Mouse (Mus musculus) gastrocnemius, postnatal 36 days (tissue): ENCODE measurements around the gene Triobp. TPM values are rescaled to one million over a fixed set of nuclear protein-coding genes. Genes with fewer than 3 reads are reported as not detected.
"Not testable (repeated sequence)": the region's sequence is repeated elsewhere in the genome, so short reads cannot be mapped to it uniquely, and the experiment has no call there.

Experiments
- DNase-seq, 2 experiments: peaks; one replicate each; pipeline ENCODE4 v3.0.0; 2022
- intact Hi-C: fragments of 180-260 bp; cut with DNase I; formaldehyde crosslinking; loops from one replicate; pipeline ENCODE4 v1.15.1; 2025
- total RNA-seq, 2 experiments: library from RNA; stranded (reverse); gene quantifications; 2 replicates each; pipeline ENCODE4 v1.2.3; 2021

Gene Triobp
- total RNA-seq, 2 experiments from 2014 or later, result 35.6 to 42.3 TPM

DNA sequence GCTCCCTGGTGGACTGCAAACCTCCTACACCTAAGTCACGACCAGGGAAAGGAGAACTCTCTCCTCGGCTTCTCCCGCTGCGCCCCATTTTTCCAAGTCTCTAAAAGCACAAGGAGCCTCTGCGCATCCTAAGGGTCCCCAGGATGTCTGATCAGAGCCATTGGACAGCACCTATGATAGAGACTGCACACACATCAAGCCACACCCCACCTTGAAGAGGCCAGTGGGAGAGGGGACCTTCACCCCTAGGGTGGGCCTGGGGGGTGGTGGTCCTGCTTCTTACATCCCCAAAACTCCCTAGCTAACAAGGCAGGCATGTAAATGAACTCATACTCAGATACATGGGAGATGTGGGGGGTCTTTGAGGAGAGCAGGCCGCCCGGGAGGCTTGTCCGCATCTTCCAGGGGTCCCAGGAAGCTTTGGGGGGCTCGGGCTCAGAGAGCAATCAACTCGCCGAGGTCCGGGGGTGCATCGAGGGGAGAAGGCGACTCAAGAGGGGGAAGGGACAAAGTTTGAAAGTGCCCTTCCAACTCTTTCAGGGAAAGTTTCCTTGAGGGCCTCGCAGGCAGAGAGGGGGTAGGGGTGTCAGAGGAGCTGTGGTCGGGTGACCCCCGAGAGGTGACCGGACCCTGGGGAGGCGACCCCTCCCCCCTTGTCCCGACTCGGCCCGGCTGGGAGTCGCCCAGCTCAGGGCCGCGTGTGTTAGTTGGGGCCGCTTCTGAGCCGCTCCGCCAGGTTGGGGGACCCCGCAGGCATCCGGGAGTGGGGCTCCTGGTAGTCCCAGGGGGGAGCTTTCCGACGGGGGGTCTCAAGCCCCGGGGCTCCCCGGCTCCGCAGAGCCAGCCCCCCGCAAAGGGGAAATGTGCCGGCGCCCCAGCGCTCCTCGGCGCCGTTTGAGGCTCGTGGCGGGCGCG lies 80.0 kb downstream of the Triobp start:
- intact Hi-C loops, result loop anchor here (2.0 kb wide), 1 partner anchor 41 kb away; no protein-coding TSS in a partner anchor
- peak in 1 of 2 experiments; percentile 43 for DNase-seq

- intact Hi-C loops, result loop anchor here (2.0 kb wide), 1 partner anchor 41 kb away; no protein-coding TSS in a partner anchor
- peak; percentile 93 to 95 for DNase-seq
Measured at GRCm38 (mm10) chr15:79028237-79028738, 80.8 kb downstream of the Triobp start, which contains the start of gene H1f0. Gene H1f0, plus strand, starts transcription at chr15:79028450.

DNA sequence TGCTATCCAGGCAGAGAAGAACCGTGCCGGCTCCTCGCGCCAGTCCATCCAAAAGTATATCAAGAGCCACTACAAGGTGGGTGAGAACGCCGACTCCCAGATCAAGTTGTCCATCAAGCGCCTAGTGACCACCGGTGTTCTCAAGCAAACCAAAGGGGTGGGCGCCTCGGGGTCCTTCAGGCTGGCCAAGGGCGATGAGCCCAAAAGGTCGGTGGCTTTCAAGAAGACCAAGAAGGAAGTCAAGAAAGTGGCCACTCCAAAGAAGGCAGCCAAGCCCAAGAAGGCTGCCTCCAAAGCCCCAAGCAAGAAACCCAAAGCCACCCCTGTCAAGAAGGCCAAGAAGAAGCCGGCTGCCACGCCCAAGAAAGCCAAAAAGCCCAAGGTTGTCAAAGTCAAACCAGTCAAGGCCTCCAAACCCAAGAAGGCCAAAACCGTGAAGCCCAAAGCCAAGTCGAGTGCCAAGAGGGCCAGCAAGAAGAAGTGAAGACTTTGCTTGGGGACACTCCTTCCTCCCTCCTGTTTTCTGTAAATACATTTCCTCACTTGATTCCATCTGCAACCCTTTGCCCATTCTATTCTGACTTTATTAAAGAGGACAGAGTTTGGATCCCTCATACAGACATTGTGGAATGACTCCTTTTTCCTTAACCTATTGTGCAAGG lies 81.4 kb downstream of the Triobp start:
- intact Hi-C loops, result loop anchor here (2.0 kb wide), 1 partner anchor 42 kb away; no protein-coding TSS in a partner anchor
- no peak for DNase-seq

DNA sequence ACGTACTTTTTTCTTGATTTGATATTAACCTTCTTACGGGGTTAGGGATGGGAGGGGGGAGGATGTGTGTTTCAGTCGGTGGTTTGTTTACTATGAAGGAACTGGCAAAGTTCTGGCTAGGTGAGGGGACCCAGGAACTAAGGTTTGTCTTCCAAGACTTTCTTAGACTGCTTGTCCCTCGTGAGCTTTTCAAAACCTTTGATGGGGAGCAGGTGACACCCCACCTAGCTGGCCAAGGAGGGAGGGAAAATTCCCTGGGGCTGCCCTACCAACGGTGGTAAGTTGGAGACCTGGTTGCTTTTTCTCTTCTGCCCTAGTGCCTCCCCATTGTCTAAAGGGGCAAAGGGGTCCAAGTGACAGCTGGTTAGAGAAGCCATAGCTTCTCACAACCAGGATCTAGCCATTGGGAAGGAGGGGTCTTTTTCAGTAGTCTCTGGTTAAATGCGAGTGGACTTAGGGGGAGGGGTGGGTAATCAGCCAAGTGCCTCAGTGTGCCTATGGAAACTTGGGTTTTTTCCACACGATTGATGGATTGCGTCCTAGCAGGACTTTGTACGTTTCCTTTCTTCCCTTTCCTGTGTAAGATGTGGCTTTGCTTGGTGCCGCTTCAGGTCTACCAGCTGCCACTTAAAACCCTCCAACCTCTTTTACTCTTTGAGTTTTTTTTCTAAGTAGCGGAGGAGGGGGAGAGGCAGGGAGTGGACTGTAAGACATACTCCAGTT lies 82.2 kb downstream of the Triobp start:
- intact Hi-C loops, result loop anchor here (2.0 kb wide), 1 partner anchor 43 kb away; no protein-coding TSS in a partner anchor
- no peak for DNase-seq

DNA sequence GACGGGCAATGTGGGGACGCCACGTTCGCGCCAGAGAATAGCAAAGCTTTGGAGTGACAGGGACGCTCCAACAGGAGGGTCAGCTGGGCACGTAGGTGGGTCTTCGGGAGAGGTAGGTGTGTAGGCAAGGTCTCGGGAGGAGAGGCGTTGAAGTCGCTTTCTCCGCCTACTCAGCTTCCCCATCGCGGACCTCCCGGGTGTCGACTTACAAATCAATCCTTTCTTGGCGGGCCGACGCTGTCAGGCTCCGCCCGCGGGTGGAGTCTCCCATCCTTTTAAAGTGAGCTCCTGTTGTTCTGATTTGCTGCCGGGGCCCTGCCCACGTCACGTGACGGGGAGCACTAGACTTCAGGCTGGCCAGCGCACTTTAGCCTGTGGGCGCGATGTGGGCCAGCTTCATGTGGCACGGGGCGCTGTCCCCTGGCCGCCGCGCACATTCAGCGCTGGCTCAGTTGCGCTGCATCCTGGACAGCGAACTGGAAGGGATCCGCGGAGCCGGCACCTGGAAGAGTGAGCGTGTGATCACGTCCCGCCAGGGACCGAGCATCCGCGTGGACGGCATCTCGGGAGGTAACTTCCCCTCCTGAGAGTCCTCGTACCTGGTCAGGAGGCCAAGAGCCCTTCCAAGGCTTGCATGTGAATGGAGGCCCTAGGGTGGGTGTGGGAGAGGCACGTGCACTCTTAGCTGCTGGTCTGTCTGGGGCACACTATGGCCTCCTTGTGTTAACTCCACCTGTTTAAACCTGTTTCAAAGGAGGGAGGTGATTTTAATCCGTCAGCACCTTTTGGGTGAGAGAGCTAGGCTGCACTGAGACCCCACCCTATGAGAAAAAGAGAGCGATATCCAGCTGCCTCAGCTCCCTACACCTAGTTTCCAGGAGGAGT lies 83.3 kb downstream of the Triobp start:
- peak; percentile 85 to 90 for DNase-seq
- intact Hi-C loops, result no loop called here

DNA sequence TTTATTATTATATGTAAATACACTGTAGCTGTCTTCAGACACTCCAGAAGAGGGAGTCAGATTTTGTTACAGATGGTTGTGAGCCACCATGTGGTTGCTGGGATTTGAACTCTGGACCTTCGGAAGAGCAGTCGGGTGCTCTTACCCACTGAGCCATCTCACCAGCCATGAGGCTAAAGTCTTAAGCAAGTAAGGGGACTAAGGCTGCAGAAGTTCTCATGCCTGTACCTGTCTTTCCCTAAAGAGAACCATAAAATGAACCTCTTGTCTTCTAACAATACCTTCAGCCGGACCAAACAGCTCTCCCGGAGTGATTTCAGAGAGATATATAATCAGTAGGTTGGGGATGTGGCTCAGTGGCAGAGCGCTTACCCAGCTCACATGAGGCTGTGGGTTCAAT lies 84.4 kb downstream of the Triobp start:
- DNase-seq, intact Hi-C loops: not testable (repeated sequence)

GRCm38 (mm10) chr15:79037913-79038328 lies 90.4 kb downstream of the Triobp start:
- DNase-seq, result peak; percentile 74 to 75
- intact Hi-C loops, result loop anchor here (5.0 kb wide), 1 partner anchor 109 kb away; no protein-coding TSS in a partner anchor

DNA sequence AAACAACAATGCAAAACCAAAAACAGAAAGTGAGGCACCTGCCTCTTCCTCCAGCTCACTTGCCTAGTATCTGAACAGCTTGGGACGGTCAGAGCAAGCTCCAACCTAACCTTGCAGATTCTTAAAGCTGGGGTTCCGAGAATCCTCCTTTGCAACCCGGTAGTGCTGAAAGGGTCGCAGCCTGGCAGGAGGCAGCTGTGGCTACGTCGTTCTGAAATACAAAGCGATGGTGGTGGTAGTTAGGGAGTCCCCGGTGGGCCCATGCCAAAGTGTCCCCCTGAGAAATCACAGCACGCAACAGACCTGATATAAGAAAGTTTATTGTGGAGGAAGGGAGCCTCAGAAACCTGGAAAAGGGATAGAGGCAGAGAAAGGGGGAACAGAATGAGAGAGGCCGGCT lies 90.8 kb downstream of the Triobp start:
- no peak for DNase-seq
- intact Hi-C loops, result loop anchor here (5.0 kb wide), 1 partner anchor 109 kb away; no protein-coding TSS in a partner anchor

GRCm38 (mm10) chr15:79038853-79039252 lies 91.3 kb downstream of the Triobp start:
- DNase-seq, result peak; percentile 59 to 71
- intact Hi-C loops, result loop anchor here (1.0 to 5.0 kb wide), 2 partner anchors 32 to 108 kb away; no protein-coding TSS in a partner anchor

GRCm38 (mm10) chr15:79040501-79041416 lies 93.2 kb downstream of the Triobp start:
- intact Hi-C loops, result no loop called here
- DNase-seq, result no peak

DNA sequence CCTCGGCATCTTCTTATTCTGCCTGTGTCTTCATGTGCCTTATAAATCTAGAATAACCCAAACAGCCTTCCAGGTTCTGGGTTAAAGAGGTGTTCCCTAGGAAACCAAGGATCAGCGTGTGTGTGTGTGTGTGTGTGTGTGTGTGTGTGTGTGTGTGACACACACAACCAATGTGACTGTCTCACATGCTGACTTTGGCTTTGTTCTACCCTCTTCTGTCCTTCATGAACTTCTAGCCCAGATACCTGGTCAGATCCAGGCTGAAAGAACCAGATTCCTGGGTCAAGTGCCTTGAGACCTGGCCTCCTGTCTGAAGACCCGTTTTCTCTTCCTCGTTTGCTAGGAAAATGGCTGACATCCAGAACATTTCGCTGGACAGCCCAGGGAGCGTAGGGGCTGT lies 94.1 kb downstream of the Triobp start, which contains the start of gene Galr3:
Galr3 (plus strand) TSS at position 301 of the 400 bp plus-strand sequence.
- intact Hi-C loops, result no loop called here
- no peak for DNase-seq

- intact Hi-C loops, result no loop called here
- DNase-seq, result no peak
Measured at GRCm38 (mm10) chr15:79042721-79043491, 95.4 kb downstream of the Triobp start.

- intact Hi-C loops, result no loop called here
Measured at GRCm38 (mm10) chr15:79044837-79045236, 97.3 kb downstream of the Triobp start.

DNA sequence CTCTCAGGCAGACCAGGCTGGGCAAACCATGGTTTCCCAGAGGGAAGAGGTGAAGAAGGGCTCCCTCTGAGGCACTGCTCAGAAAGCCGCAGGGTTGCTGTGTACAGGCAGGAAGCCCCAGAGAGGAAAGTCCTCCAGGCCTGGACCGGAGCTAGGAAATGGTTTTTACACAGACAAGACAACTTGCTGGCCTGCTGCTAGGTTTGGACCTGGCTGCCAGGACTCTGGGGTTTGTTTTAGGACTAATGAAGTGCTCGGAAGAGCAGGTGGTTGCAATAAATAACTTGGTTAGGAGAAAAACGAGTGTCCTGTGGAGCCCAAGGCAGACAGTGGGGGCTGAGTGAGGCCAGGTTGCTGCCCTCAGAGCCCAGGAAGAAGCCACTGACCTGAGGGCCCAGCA lies 100.7 kb downstream of the Triobp start:
- DNase-seq, result no peak
- intact Hi-C loops, result no loop called here

More at GRCm38 (mm10) chr15:79044837-79045236, 97.3 kb downstream of the Triobp start:
- no peak for DNase-seq

- DNase-seq, result no peak
- intact Hi-C loops, result no loop called here
Measured at GRCm38 (mm10) chr15:79050160-79050845, 102.8 kb downstream of the Triobp start.

- intact Hi-C loops, result no loop called here
- no peak for DNase-seq
Measured at GRCm38 (mm10) chr15:79050964-79051363, 103.4 kb downstream of the Triobp start.
